Mouse (Mus musculus) natural killer cell, adult 2 months (primary cell): ENCODE measurements at regions not wholly inside any gene's neighbourhood (a gene's known extent, or its start where the extent isn't known, plus 50 kb on each side); places are given as distances from the start of the nearest gene placed in this dataset.
"Not testable (repeated sequence)": the region's sequence is repeated elsewhere in the genome, so short reads cannot be mapped to it uniquely, and the experiment has no call there.

ENCODE experiments used
- DNase-seq, 2 experiments: peaks; one replicate each; pipeline ENCODE4 v3.0.0; 2022; ENCODE audit warnings: low spot score in 2 of 2

GRCm38 (mm10) chr13:81008864-81009766, 125.9 kb downstream of the Arrdc3 start:
- DNase-seq, result no peak

DNA sequence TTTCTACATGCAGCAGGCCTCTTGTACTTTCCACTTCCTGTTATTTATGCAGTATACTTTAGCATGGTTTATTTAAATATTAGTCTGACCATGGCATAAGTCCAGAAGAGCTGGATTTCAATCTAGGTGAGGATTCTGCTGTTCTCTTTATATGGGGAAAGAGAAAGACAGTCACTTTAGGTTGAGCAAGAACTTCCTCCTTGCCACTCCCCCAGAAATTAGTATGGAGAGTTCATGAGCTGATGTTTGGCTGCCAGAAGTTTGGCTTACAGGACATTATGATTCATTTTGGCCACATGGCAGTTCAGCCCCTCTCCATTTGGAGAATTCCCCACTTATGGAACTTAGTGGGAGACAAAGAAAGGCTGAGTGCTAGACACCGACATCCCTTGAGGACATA, 130.8 kb downstream of the Arrdc3 start:
- no peak for DNase-seq

DNA sequence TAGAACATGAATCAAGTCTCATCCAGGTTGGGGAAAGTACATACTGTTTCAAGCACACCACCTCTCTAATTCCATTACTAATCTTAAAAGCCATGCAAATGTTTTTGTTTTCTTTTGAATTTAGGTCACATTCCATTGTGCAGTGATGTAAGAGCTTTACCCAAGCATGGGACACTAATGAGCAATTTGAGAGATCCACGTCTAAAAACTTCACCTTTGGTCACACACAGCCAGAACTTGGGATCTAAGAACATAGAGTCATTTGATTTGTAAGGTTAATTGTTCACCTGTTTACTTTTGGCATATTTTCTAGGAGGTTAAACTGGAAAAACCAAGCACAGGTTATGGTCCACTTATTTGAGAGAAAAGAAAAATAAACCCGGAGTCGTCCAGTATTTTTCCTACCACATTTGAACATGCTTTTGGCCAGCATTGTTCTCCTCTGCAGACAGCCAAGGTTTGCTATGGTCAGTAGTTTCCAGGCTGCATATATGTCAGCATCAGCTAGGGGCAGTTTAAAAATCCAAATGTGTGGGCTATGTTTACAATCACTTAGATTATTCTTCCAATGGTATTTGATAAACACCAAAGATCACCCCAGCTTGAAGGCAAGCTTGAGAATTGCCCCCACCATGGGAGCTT, 137.0 kb downstream of the Arrdc3 start:
- DNase-seq, result no peak

DNA sequence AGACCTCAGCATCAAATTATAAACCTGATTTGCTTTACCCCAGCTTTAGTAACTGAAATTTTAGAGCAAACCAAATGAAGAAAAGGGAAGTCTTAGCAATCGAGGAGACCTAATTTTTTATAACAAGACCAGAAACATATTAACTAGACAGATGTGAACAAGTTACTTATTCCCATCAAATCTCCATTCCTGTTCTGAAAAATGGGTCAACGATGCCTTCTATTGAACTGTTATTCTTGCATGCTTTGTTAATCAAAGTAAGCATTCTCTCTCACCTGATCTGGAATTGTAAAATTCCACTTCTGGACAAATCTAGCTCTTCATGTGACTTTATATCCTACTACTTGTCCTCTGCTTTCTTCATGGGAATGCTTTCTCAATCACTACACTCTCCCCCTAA, 137.6 kb downstream of the Arrdc3 start:
- DNase-seq, result no peak

DNA sequence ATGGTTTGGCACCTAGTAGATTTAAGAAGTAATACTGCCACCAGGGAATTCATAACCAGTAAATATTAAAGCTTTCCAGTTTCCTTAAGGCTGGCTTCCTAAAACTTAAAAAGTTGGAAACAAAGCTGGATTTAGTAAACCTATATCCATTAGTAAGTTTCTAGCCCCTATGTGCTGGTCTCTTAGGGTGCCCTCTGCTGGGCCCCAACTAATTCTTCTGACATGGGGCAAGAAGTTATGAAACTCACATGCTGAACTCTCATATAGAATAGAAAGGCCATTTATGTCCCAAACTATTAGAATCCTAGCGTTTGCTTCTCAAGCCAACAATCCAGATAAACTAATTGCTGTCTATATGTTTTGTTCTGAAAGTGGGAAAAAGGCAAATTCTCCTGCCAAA, 139.2 kb downstream of the Arrdc3 start:
- DNase-seq, result no peak

DNA sequence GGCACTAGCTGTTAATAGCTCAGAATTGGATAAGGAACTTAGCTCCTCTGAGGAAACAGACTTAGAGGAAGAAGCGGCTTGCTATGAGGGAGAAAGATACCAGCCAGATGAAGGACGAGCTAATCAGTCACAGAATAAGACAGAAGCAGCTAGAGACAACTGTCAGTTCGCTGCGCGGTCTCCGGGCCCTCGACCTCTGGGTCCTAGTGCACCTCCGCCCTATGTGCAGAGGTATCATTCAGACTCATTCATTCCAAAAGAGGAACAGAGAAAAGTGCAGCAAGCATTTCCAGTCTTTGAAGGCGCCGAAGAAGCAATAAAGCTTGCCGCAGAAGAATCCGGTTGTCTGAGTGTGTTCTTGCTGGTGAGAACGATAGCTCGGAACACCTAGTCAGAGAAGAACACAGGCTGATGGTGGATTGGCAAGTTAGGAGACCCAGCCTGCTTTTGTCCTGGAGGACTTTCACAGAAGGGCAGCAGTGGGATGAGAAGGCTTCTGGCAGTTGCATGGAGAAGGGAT, 142.1 kb downstream of the Arrdc3 start:
- DNase-seq, result not testable (repeated sequence)

DNA sequence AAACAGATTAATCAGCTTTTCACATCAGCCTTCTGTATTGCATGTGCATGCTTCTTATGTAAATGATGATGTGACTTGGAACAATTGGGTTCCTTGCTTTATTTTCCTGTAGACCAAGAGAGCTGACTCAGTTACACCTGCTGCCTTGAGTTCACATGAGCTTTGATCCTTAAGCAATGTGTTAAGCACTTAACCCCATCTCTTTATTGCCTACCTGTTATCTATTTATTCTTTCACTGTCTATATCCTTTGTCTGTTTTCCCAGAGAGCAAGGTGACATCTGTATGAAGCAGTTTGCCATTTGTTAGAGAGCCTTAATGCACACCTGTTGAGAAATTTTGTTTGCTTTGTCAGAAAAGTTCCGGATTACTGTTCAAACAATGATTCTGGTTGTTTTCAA, 154.1 kb downstream of the Arrdc3 start:
- no peak for DNase-seq

- DNase-seq, result no peak
Observed at GRCm38 (mm10) chr13:81038736-81039135, 155.6 kb downstream of the Arrdc3 start.

DNA sequence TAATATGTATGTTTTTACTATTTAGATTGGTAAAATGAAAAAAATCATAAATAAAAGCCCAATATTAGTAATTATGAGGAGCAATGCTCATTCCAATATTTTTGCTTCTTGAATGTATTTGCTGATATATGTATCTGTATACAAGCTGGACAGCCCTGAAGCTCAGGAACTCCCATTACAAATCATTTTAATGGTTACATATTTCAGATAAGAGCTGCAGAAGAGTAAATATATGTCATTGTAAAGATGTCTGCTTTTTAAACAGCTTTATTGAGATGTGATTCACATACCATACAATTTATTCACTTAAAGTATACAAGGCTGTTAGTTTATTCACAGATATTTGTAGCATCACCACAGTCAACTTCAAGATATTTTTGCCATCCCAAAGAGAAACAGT, 157.3 kb downstream of the Arrdc3 start:
- no peak for DNase-seq

GRCm38 (mm10) chr13:81041646-81042045, 158.5 kb downstream of the Arrdc3 start:
- DNase-seq, result no peak
